Mouse (Mus musculus) heart, embryonic 11.5 days (tissue): Measurements from ENCODE around the gene 4931428F04Rik. TPM values are rescaled to one million over a fixed set of nuclear protein-coding genes. Genes with fewer than 3 reads are reported as not detected.
"Not testable (repeated sequence)": the region's sequence is repeated elsewhere in the genome, so short reads cannot be mapped to it uniquely, and the experiment has no call there.

Experiments
- ATAC-seq: fragments of 200-750 bp; cut with Nextera tagmentation; replicated peaks from 2 replicates; pipeline ENCODE4 v1.8.0; 2017; ENCODE audit warnings: moderate library complexity; ENCODE audit not compliant: insufficient number of reproducible peaks, low FRiP score, low TSS enrichment
- H3K27ac ChIP-seq: fragments of 300-500 bp; sonication (generic); 2 replicates; pipeline ENCODE4 v1.5.1; 2014; ENCODE audit warnings: mild to moderate bottlenecking, low read depth, low read length
- H3K27me3 ChIP-seq: fragments of 300-500 bp; sonication (generic); 2 replicates; pipeline ENCODE4 v1.6.1; 2014; ENCODE audit warnings: mild to moderate bottlenecking, low read length, mixed read lengths; ENCODE audit not compliant: control insufficient read depth, insufficient read depth
- H3K36me3 ChIP-seq: fragments of 300-500 bp; sonication (generic); 2 replicates; pipeline ENCODE4 v1.6.1; 2014; ENCODE audit warnings: mild to moderate bottlenecking, low read length, moderate library complexity, mixed read lengths; ENCODE audit not compliant: control insufficient read depth, insufficient read depth
- H3K4me1 ChIP-seq: fragments of 300-500 bp; sonication (generic); 2 replicates; pipeline ENCODE4 v1.6.1; 2014; ENCODE audit warnings: low read length; ENCODE audit not compliant: control insufficient read depth, insufficient read depth
- H3K4me2 ChIP-seq: fragments of 300-500 bp; sonication (generic); 2 replicates; pipeline ENCODE4 v1.6.1; 2014; ENCODE audit warnings: mild to moderate bottlenecking, moderate library complexity
- H3K4me3 ChIP-seq: fragments of 300-500 bp; sonication (generic); 2 replicates; pipeline ENCODE4 v1.5.1; 2014; ENCODE audit warnings: low read depth, low read length
- H3K9ac ChIP-seq: fragments of 300-500 bp; sonication (generic); 2 replicates; pipeline ENCODE4 v1.6.1; 2014; ENCODE audit warnings: mild to moderate bottlenecking, low read depth, low read length, moderate library complexity
- H3K9me3 ChIP-seq: fragments of 300-500 bp; sonication (generic); replicated peaks from 2 replicates; pipeline ENCODE4 v1.6.1; 2016; ENCODE audit warnings: low read length; ENCODE audit not compliant: control insufficient read depth
- WGBS: fragments of 180-500 bp; shearing (Covaris S2); extraction: QIAGEN DNeasy Blood & Tissue Kit; methylation state at CpG from one replicate; pipeline ENCODE4 v1.1.7; 2014; ENCODE audit not compliant: insufficient replicate concordance; 5-methylcytosine and 5-hydroxymethylcytosine counted together
- polyA plus RNA-seq: library from polyadenylated mRNA; unstranded; fragments of >200 nt; fragmentation: Nextera tagmentation; extraction: Ambion mirVana; gene quantifications from 2 replicates; pipeline ENCODE4 v1.2.1, GENCODE M21; 2014

Gene 4931428F04Rik
- polyA plus RNA-seq, 1 experiment from 2014 or later, result 4.5 TPM

DNA sequence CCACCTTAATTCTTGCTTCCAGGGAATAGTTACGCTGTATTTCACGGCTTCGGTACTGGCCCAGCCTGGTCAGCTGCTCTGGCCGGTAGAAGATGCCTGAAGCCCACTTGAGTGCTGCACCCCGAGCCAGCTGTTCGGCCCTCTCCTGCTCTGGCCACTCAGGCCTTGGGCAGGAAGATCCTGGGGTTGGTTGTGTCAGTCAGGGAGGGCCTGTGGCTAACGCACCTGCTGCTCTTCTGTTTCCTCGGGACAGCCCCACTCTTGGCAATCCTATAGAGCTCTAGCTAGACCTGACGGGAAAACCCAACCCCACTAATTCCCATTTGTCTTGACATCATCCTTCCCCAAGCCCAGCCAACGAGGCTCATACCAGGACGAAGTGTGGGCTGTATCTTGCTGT, 5.6 kb upstream of the 4931428F04Rik start:
- peaks cover 10% of the 10 kb centered on the region for H3K36me3 ChIP-seq
- ATAC-seq, result no peak
- peak overlapping the region; percentile 20 for H3K4me3 ChIP-seq
- peak overlapping the region; percentile 28 for H3K4me2 ChIP-seq
- WGBS, result 60% methylated on average over 11 of the region's 11 CpGs
- H3K27ac ChIP-seq, result peak overlapping the region; percentile 2; the same call in 1 of the 2 replicates
- H3K4me1 ChIP-seq, result peaks cover 20% of the 10 kb centered on the region
- H3K9ac ChIP-seq, result peak overlapping the region; percentile 44; the same call in 1 of the 2 replicates
- H3K9me3 ChIP-seq, result no peaks in the 10 kb centered on the region
- H3K27me3 ChIP-seq, result peaks cover 11% of the 10 kb centered on the region

DNA sequence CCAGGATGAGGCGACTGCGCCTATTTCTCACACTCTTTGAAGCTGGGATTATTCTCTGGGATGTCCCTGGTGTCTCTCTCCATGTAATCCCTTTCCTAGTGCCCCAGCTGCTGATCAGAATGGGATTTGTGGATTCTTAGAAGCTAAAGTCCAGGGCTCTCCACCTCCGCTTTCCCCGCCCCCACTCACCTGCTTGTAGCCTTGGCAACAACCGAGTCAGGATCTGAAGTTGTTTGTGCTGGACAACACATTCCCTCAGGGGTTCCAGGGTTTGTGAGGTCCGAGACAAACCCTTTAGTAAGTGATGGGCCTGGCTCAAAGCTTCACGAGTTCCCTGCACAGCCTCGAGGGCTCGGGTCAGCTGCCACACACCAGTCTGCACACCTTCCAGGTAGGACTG, 5.1 kb upstream of the 4931428F04Rik start:
- H3K36me3 ChIP-seq, result peaks cover 6% of the 10 kb centered on the region; the same call in 1 of the 2 replicates
- H3K4me2 ChIP-seq, result peak overlapping the region; percentile 28
- 64% methylated on average over 9 of the region's 9 CpGs for WGBS
- H3K4me3 ChIP-seq, result no peak overlapping the region
- H3K4me1 ChIP-seq, result peaks cover 24% of the 10 kb centered on the region
- H3K9ac ChIP-seq, result no peak overlapping the region
- no peaks in the 10 kb centered on the region for H3K9me3 ChIP-seq
- H3K27me3 ChIP-seq, result peaks cover 15% of the 10 kb centered on the region
- no peak overlapping the region; the same call in 1 of the 2 replicates for H3K27ac ChIP-seq
- ATAC-seq, result no peak

DNA sequence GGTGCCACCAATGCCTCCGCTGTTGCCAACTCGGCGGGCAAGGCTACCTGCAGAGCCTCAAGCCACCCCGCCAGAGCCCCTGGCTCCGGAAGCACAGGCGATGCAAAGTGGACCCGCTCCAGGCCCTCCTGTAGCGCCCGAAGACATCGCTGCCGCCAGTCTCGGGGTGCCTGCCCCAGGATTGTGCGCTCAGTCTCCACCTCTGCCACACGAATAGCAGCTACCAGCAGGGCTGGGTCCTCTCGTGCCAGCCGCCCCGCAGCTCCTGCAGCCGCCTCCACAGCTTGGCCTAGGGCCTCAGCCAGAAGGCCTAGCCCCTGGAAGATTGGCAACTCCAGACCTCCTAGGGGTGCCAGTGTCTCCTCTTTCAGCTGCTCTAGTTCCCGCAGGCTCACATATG, 3.7 kb upstream of the 4931428F04Rik start:
- H3K36me3 ChIP-seq, result no peaks in the 10 kb centered on the region

DNA sequence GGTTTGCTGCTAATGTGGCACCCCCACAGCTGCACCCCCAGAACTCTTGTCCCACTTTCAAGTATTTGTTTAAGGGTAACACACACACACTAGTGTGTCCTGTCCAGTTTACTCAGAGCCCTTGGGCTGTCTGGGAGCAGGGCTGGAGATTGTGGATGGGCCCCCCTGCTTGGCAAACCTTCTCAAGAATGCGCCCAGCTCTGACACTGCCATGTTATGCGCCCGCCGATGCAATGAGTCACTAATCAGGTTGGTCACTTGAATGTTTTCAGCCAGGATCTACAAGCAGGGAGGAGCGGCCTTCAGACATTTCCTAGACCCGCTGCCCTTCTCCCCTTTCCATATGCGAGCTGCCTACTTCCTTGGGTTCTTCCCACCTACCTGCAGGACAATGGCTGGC, 2.8 kb upstream of the 4931428F04Rik start:
- H3K4me1 ChIP-seq, result peaks cover 26% of the 10 kb centered on the region
- WGBS, result 68% methylated on average over 7 of the region's 7 CpGs
- H3K9ac ChIP-seq, result no peak overlapping the region
- peaks cover 16% of the 10 kb centered on the region for H3K27me3 ChIP-seq
- H3K36me3 ChIP-seq, result no peaks in the 10 kb centered on the region
- no peak overlapping the region for H3K4me2 ChIP-seq
- H3K4me3 ChIP-seq, result no peak overlapping the region
- no peak for ATAC-seq
- no peak overlapping the region for H3K27ac ChIP-seq
- no peaks in the 10 kb centered on the region for H3K9me3 ChIP-seq

More for the DNA sequence above, 3.7 kb upstream of the 4931428F04Rik start:
- Histone ChIP-seq H3K4me1 (peaks cover 26% of the 10 kb centered on the region), H3K4me3 (no peak overlapping the region), H3K9ac (no peak overlapping the region), H3K4me2 (no peak overlapping the region), H3K27me3 (peaks cover 16% of the 10 kb centered on the region), H3K9me3 (no peaks in the 10 kb centered on the region), H3K27ac (no peak overlapping the region)
- WGBS, result 48% methylated on average over 19 of the region's 19 CpGs
- ATAC-seq, result no peak

DNA sequence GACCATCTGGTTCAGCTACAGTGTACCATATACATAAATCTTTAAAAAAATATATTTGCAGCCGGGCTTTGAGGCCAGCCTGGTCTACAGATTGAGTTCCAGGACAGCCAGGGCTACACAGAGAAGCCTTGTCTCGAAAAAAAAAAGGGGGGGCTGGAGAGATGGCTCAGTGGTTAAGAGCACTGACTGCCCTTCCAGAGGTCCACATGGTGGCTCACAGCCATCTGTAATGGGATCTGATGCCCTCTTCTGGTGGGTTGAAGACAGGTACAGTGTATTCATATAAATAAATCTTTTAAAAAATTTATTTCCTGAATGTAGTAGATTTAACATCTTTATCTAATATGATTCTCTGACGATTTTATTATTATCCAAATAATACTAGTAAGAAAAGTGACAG, 2.1 kb upstream of the 4931428F04Rik start:
- not testable (repeated sequence) for H3K9ac ChIP-seq
- H3K27me3 ChIP-seq, result peaks cover 16% of the 10 kb centered on the region
- 62% methylated on average over 3 of the region's 3 CpGs for WGBS

DNA sequence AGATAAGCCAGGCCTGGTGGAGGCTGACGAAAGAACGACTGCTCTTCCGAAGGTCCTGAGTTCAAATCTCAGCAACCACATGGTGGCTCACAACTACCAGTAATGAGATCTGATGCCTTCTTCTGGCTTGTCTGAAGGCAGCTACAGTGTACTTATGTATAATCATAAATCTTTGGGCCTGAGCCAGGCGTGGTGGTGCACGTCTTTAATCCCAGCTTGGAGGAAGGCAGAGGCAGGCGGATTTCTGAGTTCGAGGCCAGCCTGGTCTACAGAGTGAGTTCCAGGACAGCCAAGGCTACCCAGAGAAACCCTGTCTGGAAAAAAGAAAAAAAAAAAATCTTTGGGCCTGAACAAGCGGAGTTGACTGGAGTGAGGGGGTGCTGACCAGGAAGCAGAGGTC, 1.7 kb upstream of the 4931428F04Rik start:
- H3K9me3 ChIP-seq, H3K9ac ChIP-seq, H3K4me3 ChIP-seq, ATAC-seq, H3K4me2 ChIP-seq, H3K36me3 ChIP-seq, H3K27ac ChIP-seq: not testable (repeated sequence)
- peaks cover 20% of the 10 kb centered on the region for H3K4me1 ChIP-seq
- peaks cover 16% of the 10 kb centered on the region for H3K27me3 ChIP-seq
- WGBS, result 75% methylated on average over 8 of the region's 8 CpGs

More for the DNA sequence above, 2.1 kb upstream of the 4931428F04Rik start:
- not testable (repeated sequence) for ATAC-seq, H3K4me3 ChIP-seq, H3K9me3 ChIP-seq, H3K27ac ChIP-seq, H3K4me2 ChIP-seq, H3K36me3 ChIP-seq
- peaks cover 23% of the 10 kb centered on the region for H3K4me1 ChIP-seq

DNA sequence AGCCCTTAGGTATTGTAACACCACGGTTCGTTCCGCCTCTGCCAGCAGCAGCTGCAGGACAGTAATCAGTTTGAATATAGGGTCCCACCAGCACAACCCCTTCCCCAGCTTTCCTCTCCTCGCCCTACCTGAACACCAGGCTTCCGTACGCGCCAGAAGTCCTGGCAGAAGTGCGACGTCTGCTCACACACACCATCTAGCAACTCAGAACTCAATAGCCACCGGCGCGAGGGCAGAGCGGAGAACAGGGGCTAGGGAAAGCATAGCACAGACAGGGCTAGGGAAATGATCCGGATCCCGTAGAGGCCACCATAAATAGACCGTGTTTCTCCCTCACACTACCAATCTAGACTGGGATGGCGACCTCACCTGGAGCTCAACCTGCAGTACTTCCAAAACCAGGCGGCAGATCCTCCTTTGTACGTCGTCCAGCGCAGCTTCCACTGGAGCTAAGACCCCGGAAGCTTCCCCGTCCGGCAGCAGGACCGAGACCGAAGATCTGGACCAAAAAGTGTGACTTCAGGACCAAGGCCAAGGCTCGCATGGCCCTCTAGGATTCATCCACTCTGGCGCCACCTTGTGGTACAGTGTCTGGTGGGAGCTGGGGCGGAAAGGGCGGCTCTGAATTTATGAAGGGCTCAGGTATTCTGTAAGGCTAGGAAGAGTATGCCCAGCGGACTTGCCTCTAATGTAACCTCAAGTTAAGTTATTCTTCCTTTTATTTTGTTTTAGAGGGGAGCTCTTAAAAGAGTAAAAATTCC, 1.1 kb upstream of the 4931428F04Rik start:
- Histone ChIP-seq H3K9ac (no peak overlapping the region), H3K9me3 (no peaks in the 10 kb centered on the region), H3K36me3 (no peaks in the 10 kb centered on the region), H3K4me2 (peak overlapping the region; percentile 92), H3K4me1 (peaks cover 20% of the 10 kb centered on the region), H3K27me3 (peaks cover 16% of the 10 kb centered on the region), H3K27ac (no peak overlapping the region), H3K4me3 (peak overlapping the region; percentile 51; the same call in 1 of the 2 replicates)
- 11% methylated on average over 31 of the region's 31 CpGs for WGBS
- ATAC-seq, result no peak

DNA sequence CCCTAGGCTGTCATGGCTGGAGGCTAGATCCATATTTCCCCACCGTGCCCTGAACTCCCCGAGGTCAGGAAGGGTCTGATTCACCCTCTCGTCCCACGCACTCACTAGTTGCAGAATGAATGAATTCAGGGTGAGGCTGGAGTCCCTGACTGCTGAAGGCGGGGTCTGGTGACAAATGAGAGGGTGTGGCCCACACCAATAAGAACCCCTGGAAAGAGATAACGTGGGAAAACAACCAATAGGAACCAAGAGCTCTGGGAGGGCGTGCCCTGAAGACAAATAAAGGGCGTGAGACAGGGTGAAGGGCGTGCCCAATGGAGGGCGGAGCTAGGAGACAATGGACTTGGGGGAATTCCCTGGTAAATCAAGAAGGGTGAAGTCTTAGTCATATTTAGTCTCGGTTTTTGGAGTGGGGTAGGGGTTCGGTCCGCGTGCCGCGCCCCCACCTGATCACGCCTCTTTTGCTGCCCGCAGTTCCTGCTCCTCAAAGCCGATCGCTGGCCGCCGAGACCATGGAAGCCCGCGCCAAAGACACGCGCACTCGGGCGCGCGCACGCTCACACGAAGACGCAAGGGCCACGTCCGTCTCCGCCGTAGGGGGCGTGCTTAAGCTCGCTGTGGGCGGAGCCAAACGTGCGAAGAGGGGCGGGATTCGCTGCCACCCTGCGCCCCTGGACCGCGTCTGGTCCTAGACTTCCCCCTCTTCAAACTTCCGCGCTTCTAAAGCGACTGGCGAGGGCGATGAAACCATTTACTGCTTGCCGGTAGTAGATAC, 519 bp downstream of the 4931428F04Rik start:
- ATAC-seq, result peak; percentile 92
- Histone ChIP-seq H3K9ac (peak overlapping the region; percentile 72), H3K36me3 (no peaks in the 10 kb centered on the region; the same call in 1 of the 2 replicates), H3K4me1 (peaks cover 20% of the 10 kb centered on the region), H3K9me3 (no peaks in the 10 kb centered on the region), H3K4me2 (peak overlapping the region; percentile 92), H3K4me3 (peak overlapping the region; percentile 51), H3K27ac (peak overlapping the region; percentile 57; the same call in 1 of the 2 replicates), H3K27me3 (peaks cover 16% of the 10 kb centered on the region)
- 1% methylated on average over 53 of the region's 53 CpGs for WGBS
